Mouse (Mus musculus): ENCODE data around the gene Ndufaf7. TPM values are rescaled to one million over a fixed set of nuclear protein-coding genes. Genes with fewer than 3 reads are reported as not detected.

Gene Ndufaf7
- polyA plus RNA-seq (2014; fragmentation: Nextera tagmentation; extraction: Ambion mirVana), result 43.8 and 50.6 TPM in 2 replicates

DNA sequence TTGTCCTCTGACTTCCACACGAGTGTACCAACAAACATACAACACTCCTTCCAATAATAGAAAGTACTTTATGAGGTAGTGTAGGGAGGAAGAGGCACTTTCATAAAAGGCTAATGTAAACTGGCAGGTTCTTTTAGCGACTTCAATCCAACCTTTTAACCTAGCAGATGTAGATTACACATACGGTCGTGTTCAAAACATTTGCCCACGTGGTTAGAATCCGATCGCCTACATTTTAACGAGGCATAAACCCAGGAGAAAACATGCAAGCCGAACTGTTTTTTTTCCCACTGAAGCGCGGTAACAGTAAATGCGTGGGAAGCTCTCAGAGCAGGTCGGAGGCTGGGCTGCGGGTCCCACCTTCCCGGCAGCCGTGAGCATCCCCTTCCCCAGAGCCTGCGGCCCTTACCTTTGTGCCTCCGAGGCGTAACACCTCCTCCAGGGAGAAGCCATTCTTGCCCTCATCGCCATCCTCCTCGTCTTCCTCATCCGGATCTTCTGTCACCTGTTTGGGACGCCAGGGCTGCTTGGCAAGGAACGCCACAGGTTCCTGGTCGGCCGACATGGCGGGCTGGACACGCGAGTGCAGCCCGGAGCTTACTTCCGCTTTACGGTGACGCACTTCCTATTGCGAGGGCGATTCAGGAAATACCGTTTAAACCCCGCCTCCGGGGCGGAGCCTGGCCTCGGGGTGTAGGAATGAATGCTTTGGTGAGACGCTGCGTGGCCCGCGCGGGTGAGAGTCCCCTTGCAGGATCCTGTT, at the start of gene Ndufaf7, which contains the start of gene Cebpz:
Gene Ndufaf7, plus strand, starts transcription at position 671 of the 763 bp plus-strand sequence.
Gene Cebpz, minus strand, starts transcription at position 601 of the 763 bp plus-strand sequence.
- WGBS, result under 1% methylated on average over 45 of the region's 45 CpGs
- 0 out of 2 replicates have a peak, but pooled peaks cover 4% of the 10 kb centered on the region for H3K4me1 ChIP-seq (replicated peaks; ENCODE audit: control insufficient read depth, insufficient read depth, low read length)
- peak within 1 kb of the TSS; percentile 81 for H3K4me2 ChIP-seq (ENCODE audit: low read length)
- peak within 1 kb of the TSS; percentile 84 for H3K9ac ChIP-seq (ENCODE audit: low read length)
- no peaks in the 10 kb centered on the region for H3K9me3 ChIP-seq (ENCODE audit: control insufficient read depth, low read length)
- DNase-seq (ENCODE audit: low spot score), result peak; percentile 98
- peak within 1 kb of the TSS; percentile 92 for H3K4me3 ChIP-seq (ENCODE audit: low read depth, low read length)
- H3K27me3 ChIP-seq (replicated peaks; ENCODE audit: control insufficient read depth, insufficient read depth, low read length), result no peaks in the 10 kb centered on the region
- peak within 1 kb of the TSS; percentile 22; the same call in 1 of the 2 replicates for H3K27ac ChIP-seq (ENCODE audit: low read depth)
- ATAC-seq (replicated peaks; ENCODE audit: low FRiP score, low TSS enrichment, low read depth), result peak; percentile 99
- H3K36me3 ChIP-seq (ENCODE audit: control insufficient read depth, insufficient read depth, low read length), result peaks cover 53% of the 10 kb centered on the region

DNA sequence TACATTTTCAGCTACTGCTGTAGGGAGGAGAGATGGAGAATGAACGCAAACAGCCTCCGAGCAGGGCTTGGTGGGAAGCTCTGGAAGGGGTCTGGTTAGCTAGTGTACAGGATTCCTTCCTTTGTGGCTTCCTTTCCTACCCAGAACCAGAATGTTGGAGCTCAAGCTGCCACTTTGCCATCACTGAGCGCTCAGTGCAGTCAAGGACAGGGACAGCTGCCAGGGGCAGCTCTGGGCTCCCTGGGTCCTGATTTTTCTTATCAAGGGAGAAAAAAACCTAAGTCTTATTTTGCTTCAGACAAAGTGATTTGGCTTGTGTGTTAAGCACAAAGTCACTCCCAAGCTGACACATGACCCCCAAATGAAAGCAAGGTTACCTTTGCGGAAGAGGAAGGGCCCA, 48.4 kb upstream of the Ndufaf7 start:
- H3K4me3 ChIP-seq (ENCODE audit: low read depth, low read length), result no peak overlapping the region
- no peak overlapping the region for H3K4me2 ChIP-seq (ENCODE audit: low read length)
- H3K27ac ChIP-seq (ENCODE audit: low read depth), result no peak overlapping the region
- H3K27me3 ChIP-seq (replicated peaks; ENCODE audit: control insufficient read depth, insufficient read depth, low read length), result no peaks in the 10 kb centered on the region
- 74% methylated on average over 4 of the region's 4 CpGs for WGBS
- ATAC-seq (replicated peaks; ENCODE audit: low FRiP score, low TSS enrichment, low read depth), result no peak
- no peaks in the 10 kb centered on the region for H3K9me3 ChIP-seq (ENCODE audit: control insufficient read depth, low read length)
- no peak overlapping the region for H3K9ac ChIP-seq (ENCODE audit: low read length)
- no peaks in the 10 kb centered on the region for H3K36me3 ChIP-seq (ENCODE audit: control insufficient read depth, insufficient read depth, low read length)
- H3K4me1 ChIP-seq (replicated peaks; ENCODE audit: control insufficient read depth, insufficient read depth, low read length), result no peaks in the 10 kb centered on the region
- DNase-seq (ENCODE audit: low spot score), result no peak

DNA sequence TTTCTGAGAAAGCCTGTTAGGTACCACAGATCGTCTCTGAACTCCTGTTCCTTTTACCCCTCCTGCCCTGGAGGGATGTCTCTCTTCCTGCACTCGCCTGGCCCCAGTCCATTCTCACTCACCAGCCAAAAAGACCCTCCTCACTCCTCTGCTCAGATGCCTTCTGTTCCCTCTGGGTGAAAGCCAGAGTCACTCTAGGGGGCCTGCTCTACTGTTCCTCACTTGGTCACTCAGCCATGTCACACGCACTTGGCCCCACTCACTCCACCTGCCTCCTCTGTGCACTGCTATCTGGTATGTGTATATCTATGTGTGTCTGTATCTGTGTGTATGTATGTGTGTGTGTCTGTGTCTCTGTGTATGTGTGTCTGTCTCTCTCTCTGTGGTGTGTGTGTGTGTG, 47.8 kb upstream of the Ndufaf7 start:
- Histone ChIP-seq H3K4me3 (ENCODE audit: low read depth, low read length) (no peak overlapping the region), H3K4me1 (replicated peaks; ENCODE audit: control insufficient read depth, insufficient read depth, low read length) (no peaks in the 10 kb centered on the region), H3K4me2 (ENCODE audit: low read length) (no peak overlapping the region), H3K27ac (ENCODE audit: low read depth) (no peak overlapping the region), H3K9me3 (ENCODE audit: control insufficient read depth, low read length) (no peaks in the 10 kb centered on the region), H3K27me3 (replicated peaks; ENCODE audit: control insufficient read depth, insufficient read depth, low read length) (no peaks in the 10 kb centered on the region), H3K9ac (ENCODE audit: low read length) (no peak overlapping the region), H3K36me3 (ENCODE audit: control insufficient read depth, insufficient read depth, low read length) (no peaks in the 10 kb centered on the region)
- DNase-seq (ENCODE audit: low spot score) (no peak), ATAC-seq (replicated peaks; ENCODE audit: low FRiP score, low TSS enrichment, low read depth) (no peak)
- WGBS, result 51% methylated on average over 3 of the region's 3 CpGs

DNA sequence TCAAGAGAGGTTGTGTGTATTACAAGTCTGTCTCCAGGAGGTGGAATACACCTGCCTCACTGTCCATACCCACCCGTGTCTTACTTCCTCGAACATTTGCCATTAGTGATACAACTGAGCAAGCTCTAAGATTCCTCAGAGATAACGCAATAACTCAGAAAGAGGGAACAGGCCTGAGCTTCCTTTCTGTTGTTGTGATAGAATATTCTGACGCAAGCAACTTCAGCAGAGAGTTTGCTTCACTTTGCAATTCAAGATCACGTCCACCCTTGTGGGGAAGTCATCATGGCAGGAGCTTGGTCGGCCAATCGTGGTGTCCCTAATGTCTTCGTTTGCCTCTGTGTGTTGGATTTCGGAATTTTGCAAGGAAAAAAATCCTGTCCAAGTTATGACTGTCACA, 45.9 kb upstream of the Ndufaf7 start:
- ATAC-seq (replicated peaks; ENCODE audit: low FRiP score, low TSS enrichment, low read depth), result no peak
- Histone ChIP-seq H3K36me3 (ENCODE audit: control insufficient read depth, insufficient read depth, low read length) (no peaks in the 10 kb centered on the region), H3K27me3 (replicated peaks; ENCODE audit: control insufficient read depth, insufficient read depth, low read length) (no peaks in the 10 kb centered on the region), H3K4me1 (replicated peaks; ENCODE audit: control insufficient read depth, insufficient read depth, low read length) (0 out of 2 replicates have a peak, but pooled peaks cover 2% of the 10 kb centered on the region), H3K4me3 (ENCODE audit: low read depth, low read length) (no peak overlapping the region), H3K9ac (ENCODE audit: low read length) (no peak overlapping the region), H3K27ac (ENCODE audit: low read depth) (no peak overlapping the region), H3K4me2 (ENCODE audit: low read length) (no peak overlapping the region), H3K9me3 (ENCODE audit: control insufficient read depth, low read length) (no peaks in the 10 kb centered on the region)
- no peak for DNase-seq (ENCODE audit: low spot score)
- WGBS, result 80% methylated on average over 9 of the region's 9 CpGs

DNA sequence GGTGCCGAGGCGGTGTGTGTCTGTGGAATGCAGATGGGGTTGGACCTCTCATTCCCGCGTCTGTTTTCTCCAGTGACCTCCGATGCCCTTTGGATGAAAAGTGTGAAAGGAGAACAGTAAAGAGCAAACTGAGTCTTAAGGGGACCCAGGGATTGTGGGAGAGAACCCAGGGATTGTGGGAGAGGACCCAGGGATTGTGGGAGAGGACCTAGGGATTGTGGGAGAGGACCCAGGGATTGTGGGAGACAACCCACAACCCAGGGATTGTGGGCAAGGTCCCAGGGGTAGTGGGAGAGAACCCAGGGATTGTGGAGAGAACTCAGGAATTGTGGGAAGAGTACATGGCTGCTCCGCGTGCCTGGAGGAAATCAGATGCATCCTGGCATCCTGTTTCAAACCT, 41.9 kb upstream of the Ndufaf7 start:
- Histone ChIP-seq H3K36me3 (ENCODE audit: control insufficient read depth, insufficient read depth, low read length) (no peaks in the 10 kb centered on the region), H3K4me1 (replicated peaks; ENCODE audit: control insufficient read depth, insufficient read depth, low read length) (0 out of 2 replicates have a peak, but pooled peaks cover 2% of the 10 kb centered on the region), H3K27ac (ENCODE audit: low read depth) (no peak overlapping the region), H3K27me3 (replicated peaks; ENCODE audit: control insufficient read depth, insufficient read depth, low read length) (no peaks in the 10 kb centered on the region), H3K4me3 (ENCODE audit: low read depth, low read length) (no peak overlapping the region), H3K9me3 (ENCODE audit: control insufficient read depth, low read length) (no peaks in the 10 kb centered on the region), H3K9ac (ENCODE audit: low read length) (no peak overlapping the region), H3K4me2 (ENCODE audit: low read length) (peak overlapping the region; percentile 42; the same call in 1 of the 2 replicates)
- no peak for DNase-seq (ENCODE audit: low spot score)
- 74% methylated on average over 7 of the region's 7 CpGs for WGBS
- ATAC-seq (replicated peaks; ENCODE audit: low FRiP score, low TSS enrichment, low read depth), result no peak

DNA sequence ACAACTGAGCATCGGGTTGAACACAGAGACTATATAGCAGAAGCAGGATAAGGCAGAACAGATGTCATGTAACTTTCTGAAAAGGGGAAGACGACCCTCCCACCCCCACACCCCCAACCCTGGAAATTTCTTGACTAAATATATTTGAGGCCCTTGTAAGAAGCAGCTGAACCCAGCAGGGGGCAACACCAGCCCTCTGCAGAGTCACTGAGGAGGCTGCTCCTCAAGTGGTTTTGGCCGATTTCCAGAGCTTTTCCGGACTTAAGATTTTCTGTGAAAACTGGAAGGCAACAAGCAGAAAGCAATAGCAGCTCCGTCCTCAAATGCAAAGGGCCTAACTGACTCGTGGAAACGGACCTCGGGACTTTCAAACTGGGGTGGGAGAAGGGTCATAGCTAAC, 41.5 kb upstream of the Ndufaf7 start:
- Histone ChIP-seq H3K9ac (ENCODE audit: low read length) (no peak overlapping the region), H3K27me3 (replicated peaks; ENCODE audit: control insufficient read depth, insufficient read depth, low read length) (no peaks in the 10 kb centered on the region), H3K27ac (ENCODE audit: low read depth) (no peak overlapping the region), H3K36me3 (ENCODE audit: control insufficient read depth, insufficient read depth, low read length) (no peaks in the 10 kb centered on the region), H3K4me1 (replicated peaks; ENCODE audit: control insufficient read depth, insufficient read depth, low read length) (0 out of 2 replicates have a peak, but pooled peaks cover 2% of the 10 kb centered on the region), H3K4me2 (ENCODE audit: low read length) (peak overlapping the region; percentile 42), H3K4me3 (ENCODE audit: low read depth, low read length) (no peak overlapping the region; the same call in 1 of the 2 replicates), H3K9me3 (ENCODE audit: control insufficient read depth, low read length) (no peaks in the 10 kb centered on the region)
- WGBS, result 25% methylated on average over 8 of the region's 8 CpGs
- DNase-seq (ENCODE audit: low spot score) (peak; percentile 91), ATAC-seq (replicated peaks; ENCODE audit: low FRiP score, low TSS enrichment, low read depth) (no peak; the same call in 1 of the 2 replicates)

DNA sequence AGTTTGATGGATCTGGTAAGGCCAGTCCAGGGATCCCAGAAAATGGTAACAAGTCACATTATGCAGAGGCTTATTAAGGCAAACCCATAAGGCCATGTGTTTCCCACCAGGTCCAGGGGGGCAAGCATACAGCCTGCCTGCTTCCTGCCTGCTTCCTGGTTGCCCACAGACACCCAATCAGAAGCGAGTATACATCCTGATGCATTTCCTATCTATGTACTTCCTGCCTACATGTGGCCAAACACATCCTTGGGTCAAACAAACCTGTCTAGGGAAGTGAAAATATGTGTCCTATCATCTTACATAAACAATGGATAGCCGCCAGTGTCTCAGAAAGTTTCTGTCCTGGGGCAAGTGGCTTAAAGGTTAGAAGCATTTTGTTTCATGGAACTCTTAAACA, 33.8 kb upstream of the Ndufaf7 start:
- 73% methylated on average over 2 of the region's 2 CpGs for WGBS
- ATAC-seq (replicated peaks; ENCODE audit: low FRiP score, low TSS enrichment, low read depth), result no peak

DNA sequence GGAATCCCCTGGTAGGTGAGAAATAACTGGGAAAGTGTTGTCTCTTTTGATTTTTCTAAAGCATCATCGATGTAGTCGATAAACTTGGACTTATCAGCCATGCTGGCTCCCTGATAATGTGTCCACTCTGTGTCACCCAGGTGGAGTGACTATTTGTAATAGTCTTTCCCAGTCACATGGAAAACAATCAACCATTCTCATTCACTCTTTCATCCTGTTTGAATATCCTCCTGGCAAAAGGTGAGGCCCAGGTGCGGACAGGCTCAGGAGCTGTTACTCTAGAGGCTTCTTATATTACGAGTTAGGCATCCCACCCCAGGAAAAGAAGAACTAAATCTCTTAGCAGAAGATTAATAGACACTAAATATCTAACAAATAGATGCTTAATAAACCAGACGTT, 30.0 kb upstream of the Ndufaf7 start, which contains the start of gene Sult6b1:
Gene Sult6b1, minus strand, starts transcription at position 101 of the 400 bp plus-strand sequence.
- DNase-seq (ENCODE audit: low spot score) (no peak), ATAC-seq (replicated peaks; ENCODE audit: low FRiP score, low TSS enrichment, low read depth) (no peak)
- Histone ChIP-seq H3K36me3 (ENCODE audit: control insufficient read depth, insufficient read depth, low read length) (no peaks in the 10 kb centered on the region), H3K27me3 (replicated peaks; ENCODE audit: control insufficient read depth, insufficient read depth, low read length) (0 out of 2 replicates have a peak, but pooled peaks cover 2% of the 10 kb centered on the region), H3K27ac (ENCODE audit: low read depth) (no peak within 1 kb of the TSS), H3K4me1 (replicated peaks; ENCODE audit: control insufficient read depth, insufficient read depth, low read length) (no peaks in the 10 kb centered on the region), H3K9me3 (ENCODE audit: control insufficient read depth, low read length) (no peaks in the 10 kb centered on the region), H3K9ac (ENCODE audit: low read length) (no peak within 1 kb of the TSS), H3K4me2 (ENCODE audit: low read length) (no peak within 1 kb of the TSS), H3K4me3 (ENCODE audit: low read depth, low read length) (no peak within 1 kb of the TSS)
- WGBS, result 85% methylated on average over 5 of the region's 5 CpGs

More for the DNA sequence above, 33.8 kb upstream of the Ndufaf7 start:
- H3K9me3 ChIP-seq (ENCODE audit: control insufficient read depth, low read length), result no peaks in the 10 kb centered on the region
- no peak for DNase-seq (ENCODE audit: low spot score)
- H3K27ac ChIP-seq (ENCODE audit: low read depth), result no peak overlapping the region
- no peaks in the 10 kb centered on the region for H3K27me3 ChIP-seq (replicated peaks; ENCODE audit: control insufficient read depth, insufficient read depth, low read length)
- no peak overlapping the region for H3K4me2 ChIP-seq (ENCODE audit: low read length)
- H3K9ac ChIP-seq (ENCODE audit: low read length), result no peak overlapping the region
- no peaks in the 10 kb centered on the region for H3K36me3 ChIP-seq (ENCODE audit: control insufficient read depth, insufficient read depth, low read length)
- H3K4me1 ChIP-seq (replicated peaks; ENCODE audit: control insufficient read depth, insufficient read depth, low read length), result no peaks in the 10 kb centered on the region
- no peak overlapping the region for H3K4me3 ChIP-seq (ENCODE audit: low read depth, low read length)
